Mouse (Mus musculus) megakaryocyte, adult 5-6 weeks (primary cell): Measurements from ENCODE around the gene Ccdc144b. TPM values are rescaled to one million over a fixed set of nuclear protein-coding genes. Genes with fewer than 3 reads are reported as not detected.
A peak's percentile ranks its signal among the peaks of the same experiment; 100 is the strongest.

Source experiments
- ATAC-seq: 2 replicates; pipeline ENCODE4 v1.8.0; 2016; ENCODE audit warnings: mild to moderate bottlenecking, inconsistent platforms; ENCODE audit not compliant: poor library complexity, severe bottlenecking
- total RNA-seq, 2 experiments: library from RNA; stranded (forward) in 1 of 2; stranded (reverse) in 1 of 2; fragments of 153-499, 151-499 nt in 1 of 2; fragments of 221-1000, 200-1000 nt in 1 of 2; gene quantifications; 2 replicates each; pipeline versions ENCODE4 v1.2.3 to v1.2.4; 2015 to 2017

Ccdc144b gene
- total RNA-seq (2015) (not detected in 2 replicates), total RNA-seq (2017) (0.07 TPM in 1 of 2 replicates, not detected in the other)

- no peak for ATAC-seq
These were observed at the start of gene Ccdc144b for GRCm38 (mm10) chr3:36053447-36053846. Ccdc144b (minus strand) TSS chr3:36053547.

DNA sequence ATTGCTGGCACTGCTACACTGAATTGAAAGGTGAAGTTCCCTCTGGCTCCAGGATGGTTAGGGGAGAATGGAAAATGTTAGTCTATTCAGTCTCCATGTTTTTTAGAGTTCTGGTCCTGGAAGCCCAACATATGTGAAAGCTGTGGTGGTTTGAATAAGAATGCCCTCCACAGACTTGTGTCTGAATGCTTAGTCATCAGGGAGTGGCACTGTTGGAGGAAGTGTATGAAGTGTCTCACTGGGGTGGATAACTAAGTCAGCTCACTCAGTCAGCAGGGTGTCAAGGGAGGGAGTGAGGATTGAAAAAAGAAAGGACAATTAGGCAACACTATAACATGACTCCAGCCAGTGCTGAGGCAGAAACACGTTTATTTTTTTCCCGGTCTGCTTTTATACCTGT, 42.0 kb upstream of the Ccdc144b start:
- ATAC-seq, result peak; percentile 56; the same call in 1 of the 2 replicates

DNA sequence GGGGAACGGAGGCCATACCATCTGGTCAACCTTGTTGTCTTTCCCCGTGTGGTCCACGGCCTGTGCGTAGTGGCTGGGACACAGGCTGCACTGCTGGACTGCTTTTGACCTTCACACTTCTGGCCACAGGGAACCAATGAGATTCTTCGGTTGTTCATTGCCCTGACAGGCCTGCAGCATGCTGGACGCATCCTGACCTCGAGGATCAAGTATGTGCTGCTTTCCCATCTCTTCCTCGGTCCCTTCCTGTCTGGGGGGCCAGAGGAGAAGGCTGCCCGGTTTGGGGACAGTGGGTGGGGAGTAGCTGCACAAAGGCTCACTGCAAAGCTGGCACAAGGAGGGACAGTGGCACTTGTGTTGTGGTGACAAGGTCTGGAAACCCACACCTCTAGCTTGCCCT, 34.2 kb upstream of the Ccdc144b start:
- no peak for ATAC-seq

DNA sequence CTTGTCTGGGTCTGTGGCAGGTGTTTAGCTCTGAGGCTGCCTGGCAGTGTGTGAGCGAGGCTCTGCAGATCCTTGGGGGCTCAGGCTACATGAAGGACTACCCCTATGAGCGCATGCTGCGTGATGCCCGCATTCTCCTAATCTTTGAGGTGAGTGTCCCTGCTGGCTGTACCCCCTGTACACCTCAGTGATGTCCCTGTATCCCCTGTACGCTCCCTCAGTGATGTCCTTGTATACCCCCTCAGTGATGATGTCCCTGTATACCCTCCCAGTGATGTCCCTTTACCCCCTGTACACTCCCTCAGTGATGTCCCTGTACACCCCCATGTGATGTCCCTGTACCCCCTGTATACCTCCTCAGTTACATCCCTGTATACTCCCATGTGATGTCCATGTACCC, 32.0 kb upstream of the Ccdc144b start:
- ATAC-seq, result no peak

DNA sequence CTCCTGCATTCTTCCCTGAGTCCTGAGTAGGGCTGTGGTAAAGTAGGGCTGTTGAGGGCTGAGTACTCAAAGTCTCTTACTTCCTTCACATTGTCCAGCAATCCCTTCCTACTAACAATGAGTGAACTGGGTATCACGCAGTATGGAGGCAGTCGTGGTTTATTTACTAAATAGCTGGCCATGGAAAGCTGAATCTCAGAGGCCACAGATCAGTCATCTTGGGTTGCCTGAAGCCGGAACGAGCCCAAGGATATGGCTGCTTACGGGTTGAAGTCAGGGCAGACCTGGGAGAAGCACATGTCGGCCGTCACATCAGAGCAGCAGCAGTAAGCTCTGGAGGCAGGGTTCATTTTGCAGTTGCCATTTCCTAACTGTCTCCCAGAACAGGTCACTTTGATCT, 30.0 kb upstream of the Ccdc144b start:
- ATAC-seq, result no peak

- ATAC-seq, result no peak
These were observed 29.5 kb upstream of the Ccdc144b start for GRCm38 (mm10) chr3:36082843-36083242.

GRCm38 (mm10) chr3:36080741-36081140, 27.4 kb upstream of the Ccdc144b start:
- ATAC-seq, result no peak

- no peak for ATAC-seq
These were observed 26.5 kb upstream of the Ccdc144b start for GRCm38 (mm10) chr3:36079886-36080285.

DNA sequence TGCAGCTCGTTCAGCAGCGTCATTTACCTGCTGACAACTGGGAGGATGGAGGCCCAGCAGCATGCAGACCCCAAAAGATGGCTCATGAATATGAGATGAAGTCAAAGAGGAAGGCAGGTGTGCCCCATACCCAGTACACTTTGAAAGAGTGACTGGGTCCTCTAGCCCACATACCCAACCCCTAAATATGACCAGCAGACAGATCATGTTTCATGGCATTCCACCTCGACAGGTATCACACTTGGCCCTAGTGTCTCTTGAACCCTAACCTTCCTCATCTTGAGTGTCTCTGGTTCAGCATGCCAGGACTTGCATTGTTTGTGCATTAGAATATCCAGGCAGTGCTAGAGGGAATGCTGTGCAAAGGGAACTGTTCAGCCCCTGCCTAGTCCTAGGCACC, 24.0 kb upstream of the Ccdc144b start:
- no peak for ATAC-seq

GRCm38 (mm10) chr3:36075466-36075865, 22.1 kb upstream of the Ccdc144b start:
- ATAC-seq, result no peak

DNA sequence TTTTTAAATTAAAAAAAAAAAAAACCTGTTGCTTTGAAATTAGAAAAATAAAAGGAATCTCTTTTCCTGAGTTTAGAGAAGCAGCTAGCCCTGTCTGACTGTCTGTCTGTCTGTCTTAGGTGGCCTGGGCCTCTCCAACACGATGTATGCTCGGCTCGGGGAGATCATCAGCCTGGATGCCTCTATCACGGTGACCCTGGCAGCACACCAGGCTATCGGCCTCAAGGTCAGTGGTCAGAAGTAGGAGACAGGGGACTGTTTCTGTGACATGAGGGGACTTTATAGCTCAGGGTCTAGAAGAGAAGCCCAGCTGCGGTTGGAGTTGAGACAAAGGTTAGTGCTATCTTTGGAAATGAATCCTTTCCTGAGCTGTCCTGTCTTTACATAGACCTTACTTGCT, 20.9 kb upstream of the Ccdc144b start:
- ATAC-seq, result no peak

GRCm38 (mm10) chr3:36071047-36071446, 17.7 kb upstream of the Ccdc144b start:
- ATAC-seq, result no peak

DNA sequence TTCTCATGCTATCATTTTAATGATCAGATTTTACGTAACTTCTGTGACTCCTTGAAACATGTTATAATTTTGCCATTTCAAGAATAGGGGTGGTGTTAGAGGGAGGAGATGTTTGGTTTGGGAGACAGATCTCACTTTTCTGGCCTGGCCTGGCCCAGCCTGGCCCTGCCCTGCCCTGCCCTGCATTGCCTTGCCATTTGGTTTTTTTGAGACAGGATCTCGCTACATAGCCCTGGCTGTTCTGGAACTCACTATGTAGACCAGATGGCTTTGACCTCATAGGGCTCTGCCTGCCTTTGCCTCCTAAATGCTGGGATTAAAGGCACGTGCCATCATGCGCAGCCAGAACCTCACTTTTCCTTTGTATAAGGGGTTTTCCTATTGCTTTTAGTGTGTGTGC, 17.1 kb upstream of the Ccdc144b start:
- ATAC-seq, result no peak

- ATAC-seq, result no peak
These were observed 14.4 kb upstream of the Ccdc144b start for GRCm38 (mm10) chr3:36067731-36068130.

- ATAC-seq, result peak; percentile 98
These were observed 12.7 kb upstream of the Ccdc144b start, which contains the start of gene Acad9 for GRCm38 (mm10) chr3:36065843-36066651. Acad9 (plus strand) TSS chr3:36065979.

DNA sequence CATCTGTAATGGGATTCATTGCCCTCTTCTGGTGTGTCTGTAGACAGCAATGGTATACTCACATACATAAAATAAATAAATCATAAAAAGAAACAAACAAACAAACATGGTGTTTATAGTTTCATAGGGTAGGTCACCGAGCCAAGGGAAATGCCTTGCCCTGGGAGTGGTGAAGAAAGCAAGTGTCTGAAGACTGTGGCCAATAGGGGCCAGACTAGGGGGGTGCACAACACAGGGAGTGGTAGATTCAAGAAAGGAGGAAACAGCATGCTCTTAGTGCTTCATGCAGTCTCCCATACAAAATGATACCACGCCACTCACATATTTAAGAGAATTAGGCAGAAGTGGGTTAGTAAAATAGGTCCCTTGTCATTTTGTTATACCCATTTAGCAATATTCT, 11.8 kb upstream of the Ccdc144b start:
- ATAC-seq, result no peak

- ATAC-seq, result 0 out of 2 replicates have a peak, but pooled peaks have one; percentile 6
These were observed 11.3 kb upstream of the Ccdc144b start for GRCm38 (mm10) chr3:36064592-36065061.

DNA sequence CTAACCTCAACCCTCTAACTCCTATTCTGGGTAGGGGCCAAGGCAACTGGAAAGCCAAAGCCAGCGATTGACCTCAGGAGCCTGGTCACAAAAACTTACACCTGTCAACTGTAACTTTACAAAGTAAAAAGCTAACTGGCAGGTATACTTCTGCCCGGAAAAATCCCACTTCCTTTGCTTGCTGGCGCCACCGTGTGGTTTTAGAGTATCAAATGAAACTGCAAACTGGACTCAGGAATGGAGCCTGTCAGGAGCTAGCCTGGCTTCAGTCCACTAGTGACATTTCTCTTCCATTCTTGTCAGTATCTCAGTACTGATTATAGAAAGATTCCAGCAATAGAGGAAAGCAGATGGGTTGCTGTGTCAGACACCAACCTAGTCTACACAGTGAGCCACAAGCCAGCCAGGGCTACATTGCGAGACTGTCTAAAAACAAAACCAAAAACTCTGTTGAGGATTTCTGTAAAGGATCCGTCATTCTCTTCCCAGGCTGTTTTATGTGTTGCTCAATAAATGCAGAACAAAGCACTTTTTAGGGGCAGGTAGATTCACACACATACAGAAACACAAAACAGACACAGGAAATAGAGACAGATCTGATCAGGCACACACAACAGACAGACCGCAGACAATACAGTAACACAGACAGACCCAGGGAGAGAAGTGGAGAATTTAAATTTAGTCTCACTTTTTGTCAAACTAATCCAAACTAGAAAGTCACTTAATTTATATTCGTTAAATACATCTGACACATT, 6.9 kb upstream of the Ccdc144b start:
- ATAC-seq, result peak; percentile 69

DNA sequence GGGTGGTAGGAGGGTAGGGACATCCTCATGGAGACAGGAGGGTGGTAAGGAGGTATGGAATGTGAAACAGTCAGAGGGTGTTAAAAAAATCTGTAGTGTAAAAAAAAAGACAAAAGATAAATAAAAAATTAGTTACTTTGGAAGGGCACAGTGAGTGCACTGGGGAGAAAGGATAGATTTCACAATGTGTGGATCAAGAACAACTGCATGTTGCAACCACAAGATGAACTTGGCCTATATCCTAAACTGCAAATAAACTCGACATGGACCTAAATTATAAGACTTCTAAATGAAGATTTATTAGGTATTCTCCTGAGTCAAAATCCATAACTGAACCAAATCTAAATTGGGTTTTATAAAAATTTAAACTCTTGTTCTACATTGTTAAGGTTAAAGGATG, 4.2 kb downstream of the Ccdc144b start:
- ATAC-seq, result no peak

DNA sequence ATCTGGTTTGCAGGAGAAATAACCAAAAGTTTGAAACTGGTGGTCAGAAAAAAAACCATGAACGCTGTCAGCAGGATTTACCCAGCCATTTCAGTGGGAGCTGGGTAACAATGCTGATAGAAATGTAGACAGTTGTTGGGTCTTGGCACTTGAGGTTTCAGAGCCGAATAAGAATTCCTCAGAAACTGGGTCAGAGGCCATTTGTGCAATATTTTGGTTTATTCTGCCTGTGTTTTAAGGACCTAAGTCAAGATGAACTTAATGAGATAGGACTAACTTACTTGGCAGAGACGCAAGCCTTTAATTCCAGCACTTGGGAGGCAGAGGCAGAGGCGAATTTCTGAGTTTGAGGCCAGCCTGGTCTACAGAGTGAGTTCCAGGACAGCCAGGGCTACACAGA, 8.3 kb downstream of the Ccdc144b start:
- no peak for ATAC-seq

DNA sequence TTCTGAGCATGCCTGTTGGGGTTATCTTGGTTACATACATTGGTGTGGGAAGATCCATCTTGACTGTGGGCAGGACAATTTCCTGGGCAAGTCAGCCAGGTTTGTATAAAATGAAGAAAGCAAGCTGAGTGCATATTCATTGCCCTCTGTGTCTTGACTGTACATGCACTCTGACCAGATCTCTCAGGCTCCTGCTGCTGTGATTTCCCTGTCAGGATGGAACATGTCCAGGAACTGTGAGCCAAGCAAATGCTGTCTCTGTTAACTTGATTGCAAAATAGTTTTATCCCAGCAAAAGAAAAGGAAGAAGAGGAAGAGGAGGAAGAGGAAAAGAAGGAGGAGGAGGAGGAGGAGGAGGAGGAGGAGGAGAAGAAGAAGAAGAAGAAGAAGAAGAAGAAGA, 8.8 kb downstream of the Ccdc144b start:
- no peak for ATAC-seq
